Mouse (Mus musculus): ENCODE data around the gene Esr1. TPM values are rescaled to one million over a fixed set of nuclear protein-coding genes. Genes with fewer than 3 reads are reported as not detected.
"Not testable (repeated sequence)": the region's sequence is repeated elsewhere in the genome, so short reads cannot be mapped to it uniquely, and the experiment has no call there.

Gene Esr1
- polyA plus RNA-seq, 2 experiments, result 0.06 to 0.29 TPM

DNA sequence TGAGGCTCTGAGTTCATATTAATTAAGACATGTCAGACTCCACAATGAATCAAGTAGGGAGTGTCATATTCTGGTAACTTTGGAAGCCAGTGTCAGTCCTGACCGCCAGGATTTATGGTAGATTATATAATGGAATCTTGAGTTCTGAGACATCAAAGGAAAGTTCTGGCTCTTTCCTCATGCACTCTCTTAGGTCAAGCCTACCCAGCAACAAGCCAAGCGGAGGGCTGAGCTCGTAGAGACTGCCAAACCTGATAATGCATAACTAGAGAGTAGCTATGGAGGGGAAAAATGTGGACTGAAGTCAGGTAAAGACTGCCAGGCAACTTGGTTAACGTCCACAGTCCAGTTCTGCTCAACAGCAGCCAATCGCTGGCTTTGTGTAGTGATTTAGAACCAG lies 7.3 kb downstream of the Esr1 start:
- DNase-seq (ENCODE audit: low read depth in 3 of 3, low spot score in 3 of 3) (no peak), ATAC-seq (ENCODE audit: insufficient read depth) (no peak)
- no peak overlapping the region for H3K4me3 ChIP-seq (ENCODE audit: insufficient read depth in 1 of 2, low read depth in 2 of 2, low read length in 2 of 2)
- TF ChIP-seq CTCF (IDR thresholded peaks at IDR 0.05; ENCODE audit: low read depth), result no peak
- no peak for TF ChIP-seq EP300 (IDR thresholded peaks at IDR 0.05; ENCODE audit: low read depth)
- no peak overlapping the region for H3K9ac ChIP-seq (replicated peaks)
- no peak overlapping the region for H3K4me2 ChIP-seq (ENCODE audit: low read depth)
- 57% methylated on average over 5 of the region's 5 CpGs for WGBS (ENCODE audit: insufficient replicate concordance)
- no peaks in the 10 kb centered on the region for H3K27me3 ChIP-seq (ENCODE audit: control insufficient read depth, insufficient read depth, low read length)
- H3K9me3 ChIP-seq (ENCODE audit: control insufficient read depth, low read length), result no peaks in the 10 kb centered on the region
- H3K27ac ChIP-seq, result no peak overlapping the region
- H3K36me3 ChIP-seq (replicated peaks; ENCODE audit: control insufficient read depth, insufficient read depth, low read depth), result no peaks in the 10 kb centered on the region
- H3K4me1 ChIP-seq (replicated peaks; ENCODE audit: control insufficient read depth in 2 of 2, insufficient read depth in 2 of 2, low read length in 1 of 2), result no peaks in the 10 kb centered on the region

DNA sequence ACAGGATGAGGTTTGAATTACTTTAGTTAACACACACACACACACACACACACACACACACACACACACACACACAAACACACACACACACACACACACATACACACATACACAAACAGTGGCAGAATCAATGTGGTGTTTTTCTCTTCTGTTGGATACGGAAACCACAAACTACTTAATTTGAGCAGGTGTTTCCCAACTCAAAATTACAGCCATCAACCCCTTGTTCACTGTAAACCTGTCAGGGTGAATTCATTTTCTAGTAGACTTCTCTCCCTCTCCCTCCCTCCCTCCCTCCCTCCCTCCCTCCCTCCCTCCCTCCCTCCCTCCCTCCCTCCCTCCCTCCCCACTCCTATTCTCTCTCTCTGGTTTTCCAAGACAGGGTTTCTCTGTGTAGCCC lies 8.0 kb downstream of the Esr1 start:
- 81% methylated on average over 1 of the region's 1 CpGs for WGBS (ENCODE audit: insufficient replicate concordance)
- H3K4me3 ChIP-seq (ENCODE audit: insufficient read depth in 1 of 2, low read depth in 2 of 2, low read length in 2 of 2); H3K27me3 ChIP-seq (ENCODE audit: control insufficient read depth, insufficient read depth, low read length); H3K36me3 ChIP-seq (replicated peaks; ENCODE audit: control insufficient read depth, insufficient read depth, low read depth); DNase-seq (ENCODE audit: low read depth in 3 of 3, low spot score in 3 of 3); ATAC-seq (ENCODE audit: insufficient read depth); H3K4me2 ChIP-seq (ENCODE audit: low read depth); H3K27ac ChIP-seq; H3K9ac ChIP-seq (replicated peaks); H3K9me3 ChIP-seq (ENCODE audit: control insufficient read depth, low read length); H3K4me1 ChIP-seq (replicated peaks; ENCODE audit: control insufficient read depth in 2 of 2, insufficient read depth in 2 of 2, low read length in 1 of 2): not testable (repeated sequence)

DNA sequence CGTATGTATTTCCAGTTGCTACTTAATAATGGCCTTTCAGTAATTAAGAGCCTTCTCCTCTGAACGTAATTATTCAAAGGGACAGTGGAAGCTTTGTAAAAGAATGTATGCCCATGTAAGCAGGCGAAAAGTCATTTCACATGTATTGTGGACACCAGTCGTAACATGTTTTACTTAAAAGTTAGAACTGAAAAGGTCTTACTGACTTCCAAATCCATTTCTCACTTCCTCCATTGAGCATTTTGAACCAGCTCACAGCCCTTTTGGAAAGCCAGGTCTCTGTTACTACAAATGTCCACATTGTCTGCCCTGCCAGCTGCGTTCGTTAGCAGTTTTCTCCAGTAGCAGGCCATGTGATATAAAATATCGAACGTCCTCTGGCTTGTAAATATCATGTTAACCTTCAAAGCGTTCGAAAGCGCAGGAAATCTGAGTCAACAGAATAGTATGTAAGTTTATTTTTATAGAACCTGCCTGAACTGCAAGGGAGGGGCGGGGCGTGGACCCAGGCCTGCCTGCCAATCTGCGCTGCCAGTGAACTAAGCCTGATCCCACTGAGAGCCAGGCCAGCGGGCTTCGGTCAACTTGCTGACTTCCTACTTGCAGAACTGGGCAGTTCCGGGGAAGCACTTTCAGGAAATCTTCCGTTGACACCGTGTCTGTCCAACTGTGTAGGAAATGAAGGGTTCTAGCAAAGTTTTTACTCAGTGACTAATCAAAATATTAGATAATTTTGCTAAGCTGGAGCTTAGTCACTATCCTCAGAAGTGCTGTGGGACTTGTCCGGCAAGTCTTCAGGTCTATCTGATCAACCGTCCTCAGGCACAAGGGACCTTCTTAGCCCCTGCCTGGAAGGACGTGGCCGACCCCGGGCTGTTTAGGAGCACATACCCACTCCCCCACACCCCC lies 9.5 kb downstream of the Esr1 start:
- Histone ChIP-seq H3K9me3 (ENCODE audit: control insufficient read depth, low read length) (no peaks in the 10 kb centered on the region), H3K4me3 (ENCODE audit: insufficient read depth in 1 of 2, low read depth in 2 of 2, low read length in 2 of 2) (no peak overlapping the region), H3K9ac (replicated peaks) (no peak overlapping the region), H3K27ac (no peak overlapping the region), H3K4me2 (ENCODE audit: low read depth) (no peak overlapping the region), H3K36me3 (replicated peaks; ENCODE audit: control insufficient read depth, insufficient read depth, low read depth) (no peaks in the 10 kb centered on the region), H3K4me1 (replicated peaks; ENCODE audit: control insufficient read depth in 2 of 2, insufficient read depth in 2 of 2, low read length in 1 of 2) (no peaks in the 10 kb centered on the region), H3K27me3 (ENCODE audit: control insufficient read depth, insufficient read depth, low read length) (no peaks in the 10 kb centered on the region)
- no peak for ATAC-seq (ENCODE audit: insufficient read depth)
- no peak for DNase-seq (ENCODE audit: low read depth in 3 of 3, low spot score in 3 of 3)
- no peak for TF ChIP-seq CTCF (IDR thresholded peaks at IDR 0.05; ENCODE audit: low read depth)
- no peak for TF ChIP-seq EP300 (IDR thresholded peaks at IDR 0.05; ENCODE audit: low read depth)
- 67% methylated on average over 24 of the region's 24 CpGs for WGBS (ENCODE audit: insufficient replicate concordance)

DNA sequence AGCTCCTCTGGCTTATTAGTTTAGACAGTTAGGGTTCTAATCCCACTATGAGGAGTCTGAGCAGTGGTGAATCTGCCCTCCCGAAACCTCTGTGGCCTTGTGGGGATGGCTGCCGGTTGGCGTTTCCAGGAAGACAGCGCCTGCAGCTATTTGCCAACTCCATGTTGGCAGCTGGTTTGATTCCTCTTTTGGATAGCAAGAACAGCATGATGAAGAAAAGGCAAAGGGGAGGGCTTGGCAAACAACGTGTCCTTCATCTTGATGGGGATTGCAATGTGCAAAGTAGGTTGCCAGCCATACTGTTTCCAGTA lies 10.1 kb downstream of the Esr1 start:
- Histone ChIP-seq H3K4me2 (ENCODE audit: low read depth) (no peak overlapping the region), H3K9ac (replicated peaks) (no peak overlapping the region), H3K4me1 (replicated peaks; ENCODE audit: control insufficient read depth in 2 of 2, insufficient read depth in 2 of 2, low read length in 1 of 2) (no peaks in the 10 kb centered on the region), H3K27ac (no peak overlapping the region), H3K27me3 (ENCODE audit: control insufficient read depth, insufficient read depth, low read length) (no peaks in the 10 kb centered on the region), H3K4me3 (ENCODE audit: insufficient read depth in 1 of 2, low read depth in 2 of 2, low read length in 2 of 2) (no peak overlapping the region), H3K36me3 (replicated peaks; ENCODE audit: control insufficient read depth, insufficient read depth, low read depth) (no peaks in the 10 kb centered on the region), H3K9me3 (ENCODE audit: control insufficient read depth, low read length) (no peaks in the 10 kb centered on the region)
- TF ChIP-seq EP300 (IDR thresholded peaks at IDR 0.05; ENCODE audit: low read depth) (no peak), CTCF (IDR thresholded peaks at IDR 0.05; ENCODE audit: low read depth) (no peak)
- WGBS (ENCODE audit: insufficient replicate concordance), result 89% methylated on average over 5 of the region's 5 CpGs
- ATAC-seq (ENCODE audit: insufficient read depth) (no peak), DNase-seq (ENCODE audit: low read depth in 3 of 3, low spot score in 3 of 3) (no peak)

DNA sequence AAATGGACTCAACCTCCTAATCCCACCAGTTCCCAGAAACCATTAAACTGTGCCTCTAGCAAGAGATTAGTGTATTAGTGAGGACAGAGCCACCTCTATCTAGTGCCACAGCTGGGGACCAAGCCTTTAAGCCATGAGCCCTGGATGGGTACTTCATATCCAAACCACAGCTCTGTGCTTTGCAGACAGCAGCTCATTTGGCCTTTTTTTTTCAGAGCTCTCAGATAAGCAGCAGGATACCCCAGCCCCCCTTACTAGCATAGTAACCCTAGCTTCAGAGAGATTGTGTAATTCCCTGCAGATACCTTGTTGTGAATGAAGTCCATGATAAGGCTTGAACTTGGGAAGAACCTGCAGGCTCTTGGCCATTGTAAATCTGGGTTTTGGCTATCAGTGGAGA lies 11.9 kb downstream of the Esr1 start:
- H3K4me2 ChIP-seq (ENCODE audit: low read depth), result no peak overlapping the region
- no peaks in the 10 kb centered on the region for H3K9me3 ChIP-seq (ENCODE audit: control insufficient read depth, low read length)
- no peak overlapping the region for H3K9ac ChIP-seq (replicated peaks)
- no peak overlapping the region for H3K4me3 ChIP-seq (ENCODE audit: insufficient read depth in 1 of 2, low read depth in 2 of 2, low read length in 2 of 2)
- DNase-seq (ENCODE audit: low read depth in 3 of 3, low spot score in 3 of 3), result no peak
- no peaks in the 10 kb centered on the region for H3K27me3 ChIP-seq (ENCODE audit: control insufficient read depth, insufficient read depth, low read length)
- H3K36me3 ChIP-seq (replicated peaks; ENCODE audit: control insufficient read depth, insufficient read depth, low read depth), result no peaks in the 10 kb centered on the region
- no peaks in the 10 kb centered on the region for H3K4me1 ChIP-seq (replicated peaks; ENCODE audit: control insufficient read depth in 2 of 2, insufficient read depth in 2 of 2, low read length in 1 of 2)
- no peak for ATAC-seq (ENCODE audit: insufficient read depth)
- no peak overlapping the region for H3K27ac ChIP-seq
- TF ChIP-seq EP300 (IDR thresholded peaks at IDR 0.05; ENCODE audit: low read depth) (no peak), CTCF (IDR thresholded peaks at IDR 0.05; ENCODE audit: low read depth) (no peak)
